Comparison of ENCODE assay signal across 15 mouse cellular contexts in the genomic region with DNA sequence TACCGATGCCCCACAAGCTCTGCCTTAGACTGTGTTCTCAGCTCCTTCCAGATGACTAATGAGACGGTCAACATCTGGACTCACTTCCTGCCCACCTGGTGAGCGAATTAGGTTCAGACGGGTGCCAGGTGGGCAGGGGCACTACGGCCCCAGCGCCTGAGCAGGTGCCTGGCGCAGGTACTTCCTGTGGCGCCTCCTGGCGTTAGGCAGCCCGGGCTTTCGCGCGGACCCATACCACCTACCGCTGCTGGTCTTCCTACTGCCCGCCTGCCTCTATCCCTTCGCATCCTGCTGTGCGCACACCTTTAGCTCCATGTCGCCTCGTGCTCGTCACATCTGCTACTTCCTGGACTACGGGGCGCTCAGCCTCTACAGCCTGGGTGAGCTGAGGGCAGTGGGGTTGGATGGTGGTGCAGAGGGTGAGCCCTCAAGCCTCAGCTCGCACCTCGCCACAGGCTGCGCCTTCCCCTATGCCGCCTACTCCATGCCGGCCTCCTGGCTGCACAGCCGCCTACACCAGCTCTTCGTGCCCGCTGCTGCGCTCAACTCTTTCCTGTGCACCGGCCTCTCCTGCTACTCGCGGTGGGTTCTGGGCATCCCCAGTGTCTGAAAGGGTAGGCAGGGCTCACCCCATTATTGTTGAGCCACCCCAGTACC. TPM values are rescaled to one million over a fixed set of nuclear protein-coding genes. Genes with fewer than 3 reads are reported as not detected.
DNase-seq lines count a peak whose midpoint lies in the region; ATAC-seq and TF ChIP-seq lines count a peak whose summit lies in the region.
"Had no signal": no experiment of that assay in that cellular context is flagged by ENCODE, and none has a peak within 500 bp of the region (broad histone marks: within the 10 kb centered on the region; RNA-seq: fewer than 3 reads in every experiment).

No protein-coding gene starts in this region.

- no peak overlapping the region for H3K27ac ChIP-seq in hindbrain, embryonic 10.5 days
- no peak overlapping the region for H3K27ac ChIP-seq in hindbrain, embryonic 16.5 days (ENCODE audit: low read depth, low read length)
- H3K27ac ChIP-seq in midbrain, embryonic 12.5 days (replicated peaks), result no peak overlapping the region
- no peak overlapping the region for H3K27ac ChIP-seq in midbrain, postnatal 0 days (ENCODE audit: low read depth, low read length)
- H3K27ac ChIP-seq in hindbrain, embryonic 14.5 days, result no peak overlapping the region
- H3K27ac ChIP-seq in olfactory bulb, adult 2 months (ENCODE audit: insufficient read depth, low read depth, low read length), result no peak overlapping the region
- H3K27ac ChIP-seq: lung, embryonic 15.5 days; midbrain, embryonic 15.5 days had no signal

- no peak for DNase-seq in hindbrain, embryonic 10.5 days (ENCODE audit: low spot score)
- no peak for DNase-seq in midbrain, postnatal 0 days (ENCODE audit: low spot score)
- DNase-seq in hindbrain, embryonic 14.5 days (ENCODE audit: low spot score), result no peak
- DNase-seq in cerebellum, adult 18-20 months, result no peak
- DNase-seq in urinary bladder, postnatal 4 days (ENCODE audit: low spot score in 2 of 2), result no peak
- DNase-seq: gastrocnemius, postnatal 36 days; heart, postnatal 14 days; kidney, postnatal 36 days had no signal

- peaks cover 26% of the 10 kb centered on the region for H3K36me3 ChIP-seq in hindbrain, embryonic 10.5 days
- peaks cover 13% of the 10 kb centered on the region; the same call in 1 of the 2 replicates for H3K36me3 ChIP-seq in hindbrain, embryonic 16.5 days (ENCODE audit: control insufficient read depth, insufficient read depth, low read length)
- peaks cover 23% of the 10 kb centered on the region for H3K36me3 ChIP-seq in midbrain, embryonic 12.5 days
- peaks cover 17% of the 10 kb centered on the region for H3K36me3 ChIP-seq in midbrain, postnatal 0 days (ENCODE audit: insufficient read depth, low read length)
- H3K36me3 ChIP-seq in hindbrain, embryonic 14.5 days (replicated peaks; ENCODE audit: control insufficient read depth, insufficient read depth), result peaks cover 29% of the 10 kb centered on the region

- WGBS in hindbrain, embryonic 10.5 days, result 31% methylated on average over 34 of the region's 34 CpGs
- WGBS in hindbrain, embryonic 16.5 days, result 41% methylated on average over 34 of the region's 34 CpGs
- WGBS in midbrain, embryonic 12.5 days, result 35% methylated on average over 34 of the region's 34 CpGs
- WGBS in midbrain, postnatal 0 days, result 47% methylated on average over 34 of the region's 34 CpGs
- 37% methylated on average over 34 of the region's 34 CpGs for WGBS in hindbrain, embryonic 14.5 days
- WGBS in olfactory bulb, adult 2 months, result 53% methylated on average over 34 of the region's 34 CpGs

- peaks cover 10% of the 10 kb centered on the region for H3K9me3 ChIP-seq in hindbrain, embryonic 10.5 days
- H3K9me3 ChIP-seq in hindbrain, embryonic 16.5 days (ENCODE audit: control insufficient read depth, low read length), result peaks cover 6% of the 10 kb centered on the region; the same call in 1 of the 2 replicates
- H3K9me3 ChIP-seq in midbrain, embryonic 12.5 days, result peaks cover 8% of the 10 kb centered on the region; the same call in 1 of the 2 replicates
- H3K9me3 ChIP-seq in midbrain, postnatal 0 days (ENCODE audit: low read length), result no peaks in the 10 kb centered on the region
- H3K9me3 ChIP-seq in hindbrain, embryonic 14.5 days (ENCODE audit: control insufficient read depth, low read length), result peaks cover 7% of the 10 kb centered on the region; the same call in 1 of the 2 replicates
- H3K9me3 ChIP-seq: lung, embryonic 15.5 days; midbrain, embryonic 15.5 days had no signal

- no peak overlapping the region for H3K4me2 ChIP-seq in hindbrain, embryonic 16.5 days (ENCODE audit: low read length)
- 0 out of 2 replicates have a peak overlapping the region, but pooled peaks have one; percentile 11 for H3K4me2 ChIP-seq in midbrain, embryonic 12.5 days (replicated peaks)
- no peak overlapping the region for H3K4me2 ChIP-seq in midbrain, postnatal 0 days (ENCODE audit: low read depth, low read length, poor library complexity, severe bottlenecking)
- peak overlapping the region; percentile 21 for H3K4me2 ChIP-seq in hindbrain, embryonic 14.5 days (replicated peaks)

- ATAC-seq in hindbrain, embryonic 16.5 days, result no peak
- ATAC-seq in midbrain, embryonic 12.5 days (ENCODE audit: low FRiP score, low read depth), result no peak
- no peak for ATAC-seq in midbrain, postnatal 0 days (ENCODE audit: low FRiP score)
- no peak for ATAC-seq in hindbrain, embryonic 14.5 days (ENCODE audit: low FRiP score)
- ATAC-seq: midbrain, embryonic 15.5 days had no signal

- H3K4me1 ChIP-seq in hindbrain, embryonic 10.5 days (replicated peaks), result peaks cover 35% of the 10 kb centered on the region
- H3K4me1 ChIP-seq in hindbrain, embryonic 16.5 days (ENCODE audit: control insufficient read depth, insufficient read depth, low read depth, low read length), result no peaks in the 10 kb centered on the region
- H3K4me1 ChIP-seq in midbrain, embryonic 12.5 days, result peaks cover 3% of the 10 kb centered on the region; the same call in 1 of the 2 replicates
- no peaks in the 10 kb centered on the region for H3K4me1 ChIP-seq in midbrain, postnatal 0 days (ENCODE audit: insufficient read depth, low read length)
- no peaks in the 10 kb centered on the region for H3K4me1 ChIP-seq in hindbrain, embryonic 14.5 days (replicated peaks; ENCODE audit: control insufficient read depth, insufficient read depth, low read length)
- peaks cover 28% of the 10 kb centered on the region for H3K4me1 ChIP-seq in olfactory bulb, adult 2 months (ENCODE audit: control insufficient read depth, insufficient read depth, low read length)
- H3K4me1 ChIP-seq: midbrain, embryonic 15.5 days had no signal

- H3K9ac ChIP-seq in hindbrain, embryonic 16.5 days (ENCODE audit: low read depth, low read length), result no peak overlapping the region
- H3K9ac ChIP-seq in midbrain, embryonic 12.5 days (replicated peaks), result no peak overlapping the region
- no peak overlapping the region for H3K9ac ChIP-seq in midbrain, postnatal 0 days (replicated peaks; ENCODE audit: low read length, poor library complexity, severe bottlenecking)
- no peak overlapping the region for H3K9ac ChIP-seq in hindbrain, embryonic 14.5 days
- H3K9ac ChIP-seq: lung, embryonic 15.5 days; midbrain, embryonic 15.5 days had no signal

- peaks cover 34% of the 10 kb centered on the region for H3K27me3 ChIP-seq in hindbrain, embryonic 10.5 days (ENCODE audit: insufficient read depth, poor library complexity, severe bottlenecking)
- peaks cover 4% of the 10 kb centered on the region; the same call in 1 of the 2 replicates for H3K27me3 ChIP-seq in hindbrain, embryonic 16.5 days (replicated peaks; ENCODE audit: control insufficient read depth, insufficient read depth, low read length)
- H3K27me3 ChIP-seq in midbrain, embryonic 12.5 days, result peaks cover 32% of the 10 kb centered on the region
- H3K27me3 ChIP-seq in midbrain, postnatal 0 days (ENCODE audit: insufficient read depth, low read length), result no peaks in the 10 kb centered on the region
- H3K27me3 ChIP-seq in hindbrain, embryonic 14.5 days (ENCODE audit: control insufficient read depth, insufficient read depth, low read length), result peaks cover 4% of the 10 kb centered on the region; the same call in 1 of the 2 replicates

- H3K4me3 ChIP-seq in hindbrain, embryonic 10.5 days, result 0 out of 2 replicates have a peak overlapping the region, but pooled peaks have one; percentile 16
- no peak overlapping the region for H3K4me3 ChIP-seq in hindbrain, embryonic 16.5 days (ENCODE audit: low read length)
- H3K4me3 ChIP-seq in midbrain, embryonic 12.5 days, result no peak overlapping the region
- H3K4me3 ChIP-seq in midbrain, postnatal 0 days (ENCODE audit: low read depth, low read length), result no peak overlapping the region
- no peak overlapping the region for H3K4me3 ChIP-seq in hindbrain, embryonic 14.5 days (replicated peaks; ENCODE audit: low read length)
- peak overlapping the region; percentile 9; the same call in 1 of the 2 replicates for H3K4me3 ChIP-seq in olfactory bulb, adult 2 months (ENCODE audit: insufficient read depth, low read depth, low read length)
- H3K4me3 ChIP-seq: lung, embryonic 15.5 days; midbrain, embryonic 15.5 days had no signal

- no peak for TF ChIP-seq CTCF in midbrain, postnatal 0 days (IDR thresholded peaks at IDR 0.05)
- TF ChIP-seq CTCF in olfactory bulb, adult 2 months (IDR thresholded peaks at IDR 0.05; ENCODE audit: insufficient read depth, low read depth, low read length), result no peak

- TF ChIP-seq POLR2A in olfactory bulb, adult 2 months (IDR thresholded peaks at IDR 0.05; ENCODE audit: insufficient read depth, low read depth, low read length), result no peak

RNA-seq across cellular contexts. Expression of gene Paqr6, which starts 1.4 kb away (rescaled TPM):
- polyA plus RNA-seq in hindbrain, embryonic 10.5 days (2016; fragmentation: Nextera tagmentation; extraction: Ambion mirVana), result 0.86 and 1.4 TPM in 2 replicates
- 2.9 and 3.1 TPM in 2 replicates for polyA plus RNA-seq in hindbrain, embryonic 16.5 days (2015; fragmentation: Nextera tagmentation; extraction: Ambion mirVana)
- 0.82 and 0.89 TPM in 2 replicates for polyA plus RNA-seq in midbrain, embryonic 12.5 days (2016; fragmentation: Nextera tagmentation; extraction: Ambion mirVana)
- total RNA-seq in midbrain, postnatal 0 days (2014; rRNA removed), result 4.5 and 13.5 TPM in 2 replicates
- polyA plus RNA-seq in midbrain, postnatal 0 days (2015; fragmentation: Nextera tagmentation; extraction: Ambion mirVana), result 6.6 and 7.1 TPM in 2 replicates
- polyA plus RNA-seq in hindbrain, embryonic 14.5 days (2014; fragmentation: Nextera tagmentation; extraction: Ambion mirVana), result 0.94 and 1.1 TPM in 2 replicates
- not detected in 2 replicates for polyA plus RNA-seq in olfactory bulb, adult 2 months (2012; ENCODE audit: insufficient read depth, insufficient read length, low replicate concordance, missing spikeins)
- polyA plus RNA-seq: G1E had no signal

RNA-seq across cellular contexts. Expression of gene Bglap3, which starts 6.7 kb away (rescaled TPM):
- polyA plus RNA-seq in hindbrain, embryonic 10.5 days (2016; fragmentation: Nextera tagmentation; extraction: Ambion mirVana), result 0.12 TPM in 1 of 2 replicates, not detected in the other
- polyA plus RNA-seq in hindbrain, embryonic 16.5 days (2015; fragmentation: Nextera tagmentation; extraction: Ambion mirVana), result 0.09 and 0.10 TPM in 2 replicates
- polyA plus RNA-seq in midbrain, embryonic 12.5 days (2016; fragmentation: Nextera tagmentation; extraction: Ambion mirVana), result 0.10 TPM in 1 of 2 replicates, not detected in the other
- total RNA-seq in midbrain, postnatal 0 days (2014; rRNA removed), result 0.38 TPM in 1 of 2 replicates, not detected in the other
- polyA plus RNA-seq in midbrain, postnatal 0 days (2015; fragmentation: Nextera tagmentation; extraction: Ambion mirVana), result not detected in 2 replicates
- 0.20 TPM in 1 of 2 replicates, not detected in the other for polyA plus RNA-seq in hindbrain, embryonic 14.5 days (2014; fragmentation: Nextera tagmentation; extraction: Ambion mirVana)
- polyA plus RNA-seq in olfactory bulb, adult 2 months (2012; ENCODE audit: insufficient read depth, insufficient read length, low replicate concordance, missing spikeins), result not detected in 2 replicates
- total RNA-seq: gastrocnemius, postnatal 36 days; heart, postnatal 14 days had no signal
- polyA plus RNA-seq: G1E; lung, embryonic 15.5 days; midbrain, embryonic 15.5 days had no signal

RNA-seq across cellular contexts. Expression of gene Bglap2, which starts 12.7 kb away (rescaled TPM):
- polyA plus RNA-seq in hindbrain, embryonic 10.5 days (2016; fragmentation: Nextera tagmentation; extraction: Ambion mirVana), result not detected in 2 replicates
- not detected in 2 replicates for polyA plus RNA-seq in hindbrain, embryonic 16.5 days (2015; fragmentation: Nextera tagmentation; extraction: Ambion mirVana)
- polyA plus RNA-seq in midbrain, embryonic 12.5 days (2016; fragmentation: Nextera tagmentation; extraction: Ambion mirVana), result not detected in 2 replicates
- not detected in 2 replicates for total RNA-seq in midbrain, postnatal 0 days (2014; rRNA removed)
- 0.51 TPM in 1 of 2 replicates, not detected in the other for polyA plus RNA-seq in midbrain, postnatal 0 days (2015; fragmentation: Nextera tagmentation; extraction: Ambion mirVana)
- not detected in 2 replicates for polyA plus RNA-seq in hindbrain, embryonic 14.5 days (2014; fragmentation: Nextera tagmentation; extraction: Ambion mirVana)
- polyA plus RNA-seq in olfactory bulb, adult 2 months (2012; ENCODE audit: insufficient read depth, insufficient read length, low replicate concordance, missing spikeins), result not detected in 2 replicates
- total RNA-seq: G1E; gastrocnemius, postnatal 36 days; heart, postnatal 14 days; left cerebral cortex, postnatal 10 days had no signal
- polyA plus RNA-seq: G1E; lung, embryonic 15.5 days; midbrain, embryonic 15.5 days had no signal

RNA-seq across cellular contexts. Expression of gene Bglap, which starts 18.4 kb away (rescaled TPM):
- not detected in 2 replicates for polyA plus RNA-seq in hindbrain, embryonic 10.5 days (2016; fragmentation: Nextera tagmentation; extraction: Ambion mirVana)
- not detected in 2 replicates for polyA plus RNA-seq in hindbrain, embryonic 16.5 days (2015; fragmentation: Nextera tagmentation; extraction: Ambion mirVana)
- polyA plus RNA-seq in midbrain, embryonic 12.5 days (2016; fragmentation: Nextera tagmentation; extraction: Ambion mirVana), result not detected in 2 replicates
- total RNA-seq in midbrain, postnatal 0 days (2014; rRNA removed), result not detected in 2 replicates
- polyA plus RNA-seq in midbrain, postnatal 0 days (2015; fragmentation: Nextera tagmentation; extraction: Ambion mirVana), result not detected in 2 replicates
- polyA plus RNA-seq in hindbrain, embryonic 14.5 days (2014; fragmentation: Nextera tagmentation; extraction: Ambion mirVana), result not detected in 2 replicates
- not detected in 2 replicates for polyA plus RNA-seq in olfactory bulb, adult 2 months (2012; ENCODE audit: insufficient read depth, insufficient read length, low replicate concordance, missing spikeins)
- total RNA-seq: G1E; gastrocnemius, postnatal 36 days; heart, postnatal 14 days had no signal
- polyA plus RNA-seq: G1E; lung, embryonic 15.5 days had no signal

RNA-seq across cellular contexts. Expression of gene Smg5, which starts 29.8 kb away (rescaled TPM):
- polyA plus RNA-seq in hindbrain, embryonic 10.5 days (2016; fragmentation: Nextera tagmentation; extraction: Ambion mirVana), result 84.1 and 87.8 TPM in 2 replicates
- polyA plus RNA-seq in hindbrain, embryonic 16.5 days (2015; fragmentation: Nextera tagmentation; extraction: Ambion mirVana), result 49.7 and 61.5 TPM in 2 replicates
- polyA plus RNA-seq in midbrain, embryonic 12.5 days (2016; fragmentation: Nextera tagmentation; extraction: Ambion mirVana), result 94.1 and 101 TPM in 2 replicates
- 86.7 and 112 TPM in 2 replicates for total RNA-seq in midbrain, postnatal 0 days (2014; rRNA removed)
- polyA plus RNA-seq in midbrain, postnatal 0 days (2015; fragmentation: Nextera tagmentation; extraction: Ambion mirVana), result 44.2 and 49.4 TPM in 2 replicates
- 44.2 and 47.9 TPM in 2 replicates for polyA plus RNA-seq in hindbrain, embryonic 14.5 days (2014; fragmentation: Nextera tagmentation; extraction: Ambion mirVana)
- not detected in 2 replicates for polyA plus RNA-seq in olfactory bulb, adult 2 months (2012; ENCODE audit: insufficient read depth, insufficient read length, low replicate concordance, missing spikeins)

Comparison
In these comparisons a context has a peak if more than half of its experiments do, and no peak if none do; other contexts are left out.
1. H3K4me3 ChIP-seq: peak in hindbrain, embryonic 10.5 days (single experiment) and olfactory bulb, adult 2 months (single experiment); none in hindbrain, embryonic 16.5 days (single experiment), midbrain, embryonic 12.5 days (single experiment), midbrain, postnatal 0 days (single experiment) and hindbrain, embryonic 14.5 days (single experiment).
2. H3K4me2 ChIP-seq: peak in midbrain, embryonic 12.5 days (single experiment) and hindbrain, embryonic 14.5 days (single experiment); none in hindbrain, embryonic 16.5 days (single experiment) and midbrain, postnatal 0 days (single experiment).